Mouse (Mus musculus): ENCODE measurements at regions not wholly inside any gene's neighbourhood (a gene's known extent, or its start where the extent isn't known, plus 50 kb on each side); places are given as distances from the start of the nearest gene placed in this dataset.

DNA sequence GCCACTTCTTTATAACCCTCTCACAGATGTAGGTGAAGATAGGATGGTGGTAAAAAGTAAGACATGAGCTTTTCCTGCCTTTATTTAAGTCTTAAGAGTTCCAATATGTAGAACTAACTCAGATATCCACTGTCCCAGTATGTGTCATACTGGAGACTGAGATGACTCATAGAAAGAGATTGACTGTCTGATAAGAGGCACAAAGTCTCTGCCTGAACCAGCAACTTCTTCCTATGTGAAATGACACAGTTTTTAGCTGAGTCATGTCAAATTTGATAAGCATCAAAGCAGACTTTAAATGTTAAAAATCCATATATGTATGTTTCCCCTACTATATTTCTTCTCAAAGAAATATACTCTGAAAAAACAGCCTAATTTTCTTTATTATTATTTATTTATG, 216.6 kb downstream of the Col12a1 start:
- no peak overlapping the region for H3K4me3 ChIP-seq (ENCODE audit: control insufficient read depth, insufficient read depth, low read length)
- DNase-seq = no peak
- H3K27ac ChIP-seq (ENCODE audit: control insufficient read depth, insufficient read depth, low read length) = no peak overlapping the region
- H3K36me3 ChIP-seq (ENCODE audit: control insufficient read depth, insufficient read depth, low read length) = no peaks in the 10 kb centered on the region
- TF ChIP-seq POLR2A (IDR thresholded peaks at IDR 0.05; ENCODE audit: control insufficient read depth, extremely low read depth, insufficient read depth, low read length, poor library complexity) (no peak), CTCF (IDR thresholded peaks at IDR 0.05; ENCODE audit: borderline replicate concordance, control insufficient read depth, extremely low read depth, insufficient read depth, low read length, poor library complexity) (no peak)
- H3K4me1 ChIP-seq (replicated peaks; ENCODE audit: control insufficient read depth, insufficient read depth, low read length) = no peaks in the 10 kb centered on the region
- H3K27me3 ChIP-seq (ENCODE audit: control insufficient read depth, insufficient read depth, low read length) = no peaks in the 10 kb centered on the region

GRCm38 (mm10) chr9:79516384-79516783, 202.2 kb downstream of the Col12a1 start:
- no peaks in the 10 kb centered on the region for H3K27me3 ChIP-seq (ENCODE audit: control insufficient read depth, insufficient read depth, low read length)
- H3K4me1 ChIP-seq (replicated peaks; ENCODE audit: control insufficient read depth, insufficient read depth, low read length) = no peaks in the 10 kb centered on the region
- no peak for TF ChIP-seq POLR2A (IDR thresholded peaks at IDR 0.05; ENCODE audit: control insufficient read depth, extremely low read depth, insufficient read depth, low read length, poor library complexity)
- no peak for TF ChIP-seq CTCF (IDR thresholded peaks at IDR 0.05; ENCODE audit: borderline replicate concordance, control insufficient read depth, extremely low read depth, insufficient read depth, low read length, poor library complexity)
- no peaks in the 10 kb centered on the region for H3K36me3 ChIP-seq (ENCODE audit: control insufficient read depth, insufficient read depth, low read length)
- DNase-seq = no peak
- H3K4me3 ChIP-seq (ENCODE audit: control insufficient read depth, insufficient read depth, low read length) = no peak overlapping the region
- no peak overlapping the region for H3K27ac ChIP-seq (ENCODE audit: control insufficient read depth, insufficient read depth, low read length)
- 92% methylated on average over 7 of the region's 7 CpGs for WGBS

DNA sequence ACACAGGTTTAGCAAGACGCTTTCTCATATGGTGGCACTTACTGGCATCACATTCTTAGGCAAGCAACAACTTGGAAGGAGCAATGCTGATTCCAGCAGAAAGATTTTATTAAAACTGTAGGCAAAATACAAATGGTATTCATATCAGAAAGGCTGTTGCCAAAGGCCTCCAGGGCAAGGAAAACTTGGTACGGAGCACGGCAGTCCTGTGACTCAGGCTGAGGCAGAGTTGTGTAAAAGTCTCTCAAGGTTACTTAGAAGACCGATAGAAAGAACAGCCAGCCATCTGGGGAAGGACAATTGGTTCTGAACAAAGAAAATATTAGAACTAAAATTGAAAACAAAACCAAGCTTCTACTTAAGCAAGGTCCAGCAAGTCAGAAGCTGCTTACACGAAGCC, 201.2 kb downstream of the Col12a1 start:
- H3K36me3 ChIP-seq (ENCODE audit: control insufficient read depth, insufficient read depth, low read length) = no peaks in the 10 kb centered on the region
- no peak overlapping the region for H3K27ac ChIP-seq (ENCODE audit: control insufficient read depth, insufficient read depth, low read length)
- H3K27me3 ChIP-seq (ENCODE audit: control insufficient read depth, insufficient read depth, low read length) = no peaks in the 10 kb centered on the region
- H3K4me3 ChIP-seq (ENCODE audit: control insufficient read depth, insufficient read depth, low read length) = no peak overlapping the region
- 90% methylated on average over 5 of the region's 5 CpGs for WGBS
- no peak for TF ChIP-seq POLR2A (IDR thresholded peaks at IDR 0.05; ENCODE audit: control insufficient read depth, extremely low read depth, insufficient read depth, low read length, poor library complexity)
- no peak for TF ChIP-seq CTCF (IDR thresholded peaks at IDR 0.05; ENCODE audit: borderline replicate concordance, control insufficient read depth, extremely low read depth, insufficient read depth, low read length, poor library complexity)
- DNase-seq = no peak
- no peaks in the 10 kb centered on the region for H3K4me1 ChIP-seq (replicated peaks; ENCODE audit: control insufficient read depth, insufficient read depth, low read length)

- H3K36me3 ChIP-seq (ENCODE audit: control insufficient read depth, insufficient read depth, low read length) = no peaks in the 10 kb centered on the region
- H3K4me1 ChIP-seq (replicated peaks; ENCODE audit: control insufficient read depth, insufficient read depth, low read length) = no peaks in the 10 kb centered on the region
- no peak for TF ChIP-seq POLR2A (IDR thresholded peaks at IDR 0.05; ENCODE audit: control insufficient read depth, extremely low read depth, insufficient read depth, low read length, poor library complexity)
- TF ChIP-seq CTCF (IDR thresholded peaks at IDR 0.05; ENCODE audit: borderline replicate concordance, control insufficient read depth, extremely low read depth, insufficient read depth, low read length, poor library complexity) = no peak
- 78% methylated on average over 1 of the region's 1 CpGs for WGBS
- H3K27me3 ChIP-seq (ENCODE audit: control insufficient read depth, insufficient read depth, low read length) = no peaks in the 10 kb centered on the region
- H3K4me3 ChIP-seq (ENCODE audit: control insufficient read depth, insufficient read depth, low read length) = no peak overlapping the region
- no peak overlapping the region for H3K27ac ChIP-seq (ENCODE audit: control insufficient read depth, insufficient read depth, low read length)
- DNase-seq = no peak
These were observed 200.0 kb downstream of the Col12a1 start for GRCm38 (mm10) chr9:79518640-79519039.

DNA sequence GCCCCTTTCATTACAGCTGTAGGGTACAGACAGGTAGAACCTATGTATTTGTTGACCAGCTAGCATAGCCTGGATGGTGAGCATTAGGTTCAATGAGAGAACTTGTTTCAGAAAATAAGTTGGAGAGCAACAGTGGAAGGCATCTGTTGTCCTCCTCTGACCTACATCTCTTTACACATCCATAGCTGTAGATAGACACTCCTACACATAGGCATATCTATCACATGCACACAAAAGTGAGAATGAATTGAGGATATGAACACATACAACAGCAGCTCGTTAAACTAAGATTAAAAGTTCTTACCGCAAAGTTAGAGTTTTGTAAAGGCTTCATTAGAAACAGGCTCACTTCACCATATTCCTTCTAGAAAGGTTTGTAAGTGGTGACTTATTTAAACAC, 198.1 kb downstream of the Col12a1 start:
- H3K4me1 ChIP-seq (replicated peaks; ENCODE audit: control insufficient read depth, insufficient read depth, low read length) = no peaks in the 10 kb centered on the region
- no peak overlapping the region for H3K27ac ChIP-seq (ENCODE audit: control insufficient read depth, insufficient read depth, low read length)
- no peak for DNase-seq
- TF ChIP-seq POLR2A (IDR thresholded peaks at IDR 0.05; ENCODE audit: control insufficient read depth, extremely low read depth, insufficient read depth, low read length, poor library complexity) = no peak
- no peak for TF ChIP-seq CTCF (IDR thresholded peaks at IDR 0.05; ENCODE audit: borderline replicate concordance, control insufficient read depth, extremely low read depth, insufficient read depth, low read length, poor library complexity)
- no peak overlapping the region for H3K4me3 ChIP-seq (ENCODE audit: control insufficient read depth, insufficient read depth, low read length)
- no peaks in the 10 kb centered on the region for H3K36me3 ChIP-seq (ENCODE audit: control insufficient read depth, insufficient read depth, low read length)
- H3K27me3 ChIP-seq (ENCODE audit: control insufficient read depth, insufficient read depth, low read length) = no peaks in the 10 kb centered on the region
- 99% methylated on average over 2 of the region's 2 CpGs for WGBS

- Histone ChIP-seq H3K4me1 (replicated peaks; ENCODE audit: control insufficient read depth, insufficient read depth, low read length) (no peaks in the 10 kb centered on the region), H3K27ac (ENCODE audit: control insufficient read depth, insufficient read depth, low read length) (no peak overlapping the region), H3K27me3 (ENCODE audit: control insufficient read depth, insufficient read depth, low read length) (no peaks in the 10 kb centered on the region), H3K4me3 (ENCODE audit: control insufficient read depth, insufficient read depth, low read length) (no peak overlapping the region), H3K36me3 (ENCODE audit: control insufficient read depth, insufficient read depth, low read length) (no peaks in the 10 kb centered on the region)
- 94% methylated on average over 4 of the region's 4 CpGs for WGBS
- TF ChIP-seq CTCF (IDR thresholded peaks at IDR 0.05; ENCODE audit: borderline replicate concordance, control insufficient read depth, extremely low read depth, insufficient read depth, low read length, poor library complexity) = no peak
- no peak for TF ChIP-seq POLR2A (IDR thresholded peaks at IDR 0.05; ENCODE audit: control insufficient read depth, extremely low read depth, insufficient read depth, low read length, poor library complexity)
- DNase-seq = no peak
These were observed 195.6 kb downstream of the Col12a1 start for GRCm38 (mm10) chr9:79523054-79523453.

DNA sequence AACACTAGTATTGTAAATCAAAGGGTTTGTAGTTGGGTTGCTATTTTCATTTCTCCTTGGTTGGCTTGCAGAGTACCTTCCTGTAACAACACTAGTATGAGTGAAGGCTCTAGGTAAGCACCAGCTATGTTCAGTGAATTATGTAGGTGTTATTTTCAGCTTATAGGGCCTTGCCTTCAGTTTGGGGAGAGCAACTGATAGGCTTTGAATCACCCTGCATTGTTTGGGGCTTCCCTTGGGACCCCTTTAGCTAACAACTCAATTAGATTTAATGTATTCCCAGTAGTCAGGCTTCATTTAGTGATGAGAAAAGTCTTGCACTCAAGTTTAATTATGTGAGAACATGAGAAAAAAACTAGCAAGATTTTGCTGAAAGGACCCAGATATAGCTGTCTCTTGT, 193.6 kb downstream of the Col12a1 start:
- no peak for DNase-seq
- Histone ChIP-seq H3K4me1 (replicated peaks; ENCODE audit: control insufficient read depth, insufficient read depth, low read length) (no peaks in the 10 kb centered on the region), H3K27ac (ENCODE audit: control insufficient read depth, insufficient read depth, low read length) (no peak overlapping the region), H3K36me3 (ENCODE audit: control insufficient read depth, insufficient read depth, low read length) (no peaks in the 10 kb centered on the region), H3K4me3 (ENCODE audit: control insufficient read depth, insufficient read depth, low read length) (no peak overlapping the region), H3K27me3 (ENCODE audit: control insufficient read depth, insufficient read depth, low read length) (no peaks in the 10 kb centered on the region)
- TF ChIP-seq POLR2A (IDR thresholded peaks at IDR 0.05; ENCODE audit: control insufficient read depth, extremely low read depth, insufficient read depth, low read length, poor library complexity) = no peak
- TF ChIP-seq CTCF (IDR thresholded peaks at IDR 0.05; ENCODE audit: borderline replicate concordance, control insufficient read depth, extremely low read depth, insufficient read depth, low read length, poor library complexity) = no peak
